Mouse (Mus musculus) left cerebral cortex, postnatal 14 days (tissue): ENCODE data around the gene Aatf. TPM values are rescaled to one million over a fixed set of nuclear protein-coding genes. Genes with fewer than 3 reads are reported as not detected.
"Not testable (repeated sequence)": the region's sequence is repeated elsewhere in the genome, so short reads cannot be mapped to it uniquely, and the experiment has no call there.

Experiments used
- DNase-seq, 2 experiments: peaks; one replicate each; pipeline ENCODE4 v3.0.0; 2021 to 2022; ENCODE audit warnings: low spot score in 2 of 2, mixed read lengths in 1 of 2
- intact Hi-C: fragments of 180-260 bp; cut with DNase I; formaldehyde crosslinking; loops from one replicate; pipeline ENCODE4 v1.15.1; 2025
- total RNA-seq, 2 experiments: library from RNA; stranded (reverse); gene quantifications; 2 replicates each; pipeline ENCODE4 v1.2.3; 2021

Gene Aatf
- total RNA-seq, 2 experiments from 2014 or later, result 17.3 to 18.3 TPM

- no peak for DNase-seq
- intact Hi-C loops, result loop anchor here (10.0 kb wide), 1 partner anchor 110 kb away; no protein-coding TSS in a partner anchor
Measured at GRCm38 (mm10) chr11:84395010-84395409, 118.3 kb downstream of the Aatf start.

GRCm38 (mm10) chr11:84393571-84393970 is 119.8 kb downstream of the Aatf start:
- intact Hi-C loops, result loop anchor here (10.0 kb wide), 1 partner anchor 109 kb away; no protein-coding TSS in a partner anchor
- DNase-seq, result no peak

DNA sequence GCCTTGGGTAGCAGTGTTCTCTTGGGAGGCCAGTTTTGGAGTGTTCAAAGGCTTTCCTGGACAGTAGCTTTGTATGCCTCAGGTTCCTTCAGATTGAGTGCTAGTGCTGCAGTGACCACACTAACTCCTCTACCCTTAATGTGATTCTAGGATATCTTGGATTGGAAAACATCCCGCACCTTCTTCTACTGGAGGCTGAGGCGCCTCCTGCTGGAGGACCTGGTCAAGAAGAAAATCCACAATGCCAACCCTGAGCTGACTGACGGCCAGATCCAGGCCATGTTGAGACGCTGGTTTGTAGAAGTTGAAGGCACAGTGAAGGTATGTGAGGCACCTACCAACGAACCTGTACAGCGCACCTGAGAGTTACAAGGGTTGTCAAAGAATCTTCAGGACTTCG is 121.3 kb downstream of the Aatf start:
- DNase-seq, result not testable (repeated sequence)
- intact Hi-C loops, result loop anchor here (10.0 kb wide), 1 partner anchor 107 kb away; no protein-coding TSS in a partner anchor

- DNase-seq, result no peak
- intact Hi-C loops, result loop anchor here (10.0 kb wide), 1 partner anchor 106 kb away; no protein-coding TSS in a partner anchor
Measured at GRCm38 (mm10) chr11:84391126-84391525, 122.2 kb downstream of the Aatf start.

DNA sequence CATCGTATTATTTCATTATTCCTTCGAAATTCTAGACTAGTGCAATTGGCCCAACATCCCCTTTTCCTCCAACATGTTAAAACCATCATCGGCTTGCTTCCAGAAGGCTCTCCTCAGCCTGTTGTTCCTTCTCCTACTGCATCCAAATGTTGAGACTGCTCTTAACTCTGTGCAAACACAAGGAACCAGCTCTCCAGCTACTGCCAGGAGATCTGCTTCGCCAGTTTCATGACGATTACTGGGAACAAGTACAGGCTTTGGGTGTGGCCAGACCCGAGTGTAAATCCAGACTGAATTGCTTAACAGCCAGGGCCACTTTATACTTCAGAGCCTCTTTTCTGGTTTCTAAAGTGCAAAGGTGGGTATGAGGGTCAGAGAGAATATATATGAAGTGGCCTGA is 124.0 kb downstream of the Aatf start:
- intact Hi-C loops, result no loop called here
- peak in 1 of 2 experiments; percentile 32 for DNase-seq

DNA sequence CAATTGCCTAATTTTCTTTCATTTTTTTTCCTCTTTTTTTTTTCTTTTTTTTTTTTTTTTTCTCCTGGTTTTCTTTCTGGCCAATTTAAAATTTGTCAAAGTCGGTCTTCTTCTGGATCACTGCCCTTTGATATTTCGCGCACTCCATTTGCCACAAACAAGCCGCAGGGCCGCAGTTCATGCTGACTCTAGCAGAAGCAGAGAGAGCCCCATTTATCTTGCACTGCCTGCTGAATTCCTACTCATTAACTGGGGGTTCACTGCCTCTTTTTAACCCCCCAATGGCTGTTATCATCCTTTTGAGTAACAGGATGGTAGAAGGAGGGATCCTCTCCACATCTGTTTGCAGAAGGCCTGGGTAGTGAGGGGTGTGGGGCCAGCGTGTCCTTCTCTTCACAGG is 129.4 kb downstream of the Aatf start:
- DNase-seq, result no peak
- intact Hi-C loops, result no loop called here

DNA sequence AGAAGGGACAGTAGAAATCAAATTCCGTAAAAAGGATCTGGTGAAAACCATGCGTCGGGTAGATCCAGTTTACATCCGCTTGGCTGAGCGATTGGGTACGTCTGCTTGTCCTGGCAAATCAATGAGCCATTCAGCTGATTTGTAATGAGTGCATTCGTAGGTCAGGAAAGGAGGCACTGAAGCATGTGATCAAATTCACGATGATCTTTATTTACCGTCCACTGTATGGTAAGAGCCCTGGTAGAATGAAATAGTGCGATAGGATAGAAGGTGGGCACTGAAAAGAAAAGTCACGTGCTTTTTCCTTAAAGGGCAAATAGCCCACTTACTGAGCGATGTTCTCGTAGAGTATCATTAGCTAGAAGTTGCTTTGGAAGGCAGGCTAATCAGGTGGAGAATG is 130.9 kb downstream of the Aatf start:
- intact Hi-C loops, result no loop called here
- no peak for DNase-seq

- DNase-seq, result no peak
- intact Hi-C loops, result no loop called here
Measured at GRCm38 (mm10) chr11:84376510-84377365, 136.6 kb downstream of the Aatf start.

DNA sequence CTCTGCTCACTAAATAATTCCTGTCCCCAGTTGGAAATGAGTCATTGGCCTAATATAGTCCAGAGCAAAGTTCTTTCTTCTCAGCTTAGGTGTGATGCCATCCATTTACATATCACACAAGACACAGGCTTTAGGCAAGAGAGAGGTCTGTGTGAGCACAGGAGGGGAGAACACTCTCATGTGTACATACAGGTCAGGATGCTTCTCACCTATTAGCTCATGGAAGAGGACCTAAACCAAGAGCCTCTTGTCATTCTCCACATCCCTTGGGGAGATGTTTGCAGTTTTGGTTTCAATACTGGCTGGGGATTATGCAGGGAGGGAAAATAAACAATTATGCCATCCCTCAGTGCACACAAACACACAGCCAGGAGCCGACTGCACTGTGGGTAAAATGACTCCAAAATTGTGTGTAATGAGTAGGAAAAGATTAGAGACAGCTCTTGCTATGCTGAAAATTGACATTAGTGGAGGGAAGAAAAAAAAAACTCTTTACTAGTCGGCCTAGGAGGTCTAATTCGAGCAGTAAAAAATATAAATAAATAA is 137.3 kb downstream of the Aatf start:
- DNase-seq, result no peak
- intact Hi-C loops, result no loop called here

DNA sequence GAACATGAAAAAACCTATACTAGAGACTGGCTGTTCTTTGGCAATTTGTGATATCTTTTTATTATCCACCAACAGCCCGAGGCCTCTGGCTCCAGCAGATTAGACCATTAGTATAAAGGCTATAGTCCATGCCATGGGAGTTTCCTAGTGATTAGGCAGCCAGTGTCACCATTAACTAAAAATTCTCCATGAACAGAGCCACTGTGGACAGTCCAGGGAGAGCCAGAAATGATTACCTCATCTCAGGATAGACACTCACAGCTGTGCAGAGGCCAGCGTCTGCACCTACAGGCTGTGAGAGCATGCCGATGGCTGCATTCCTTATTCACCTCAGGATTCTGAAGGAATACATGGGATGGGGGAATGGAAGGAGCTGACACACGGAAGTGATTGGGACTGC is 140.2 kb downstream of the Aatf start:
- DNase-seq, result no peak
- intact Hi-C loops, result no loop called here

Other genes with a start within 250 kb of the Aatf start
- under 1 TPM; 0.13 to 0.15 TPM for gene Lhx1, start 12.0 kb upstream of the Aatf start, total RNA-seq